In genomic region chr7:115506385-115506784, GRCm38 (mm10) we compare ENCODE assay signal across 17 mouse cellular contexts.
"Had no signal": no experiment of that assay in that cellular context is flagged by ENCODE, and none has a peak within 500 bp of the region (broad histone marks: within the 10 kb centered on the region; RNA-seq: fewer than 3 reads in every experiment).

No protein-coding gene starts in this region.

- DNase-seq: kidney, adult 18-20 months; kidney, adult 9 months; kidney, postnatal 25 days; layer of hippocampus, adult 9-11 months; liver, embryonic 13.5 days; lung, adult 2 months; lung, postnatal 14 days; lung, postnatal 4 days; retina, postnatal 1 day; right cerebral cortex, postnatal 25 days; thymus, adult 18-20 months; thymus, postnatal 36 days had no signal

- H3K36me3 ChIP-seq: midbrain, embryonic 12.5 days; midbrain, embryonic 15.5 days; neural tube, embryonic 13.5 days had no signal

- H3K9ac ChIP-seq: liver, embryonic 13.5 days; midbrain, embryonic 12.5 days; midbrain, embryonic 15.5 days; neural tube, embryonic 13.5 days had no signal

- H3K27me3 ChIP-seq: liver, embryonic 13.5 days; midbrain, embryonic 15.5 days had no signal

- H3K4me3 ChIP-seq: layer of hippocampus, adult 2 months; liver, embryonic 13.5 days; midbrain, embryonic 12.5 days; midbrain, embryonic 15.5 days; myocyte; neural tube, embryonic 13.5 days had no signal

- H3K27ac ChIP-seq: layer of hippocampus, adult 2 months; liver, embryonic 13.5 days; midbrain, embryonic 12.5 days; midbrain, embryonic 15.5 days; neural tube, embryonic 13.5 days had no signal

- H3K4me2 ChIP-seq: liver, embryonic 13.5 days; midbrain, embryonic 12.5 days; midbrain, embryonic 15.5 days; neural tube, embryonic 13.5 days had no signal

- ATAC-seq: midbrain, embryonic 15.5 days had no signal

- H3K4me1 ChIP-seq: liver, embryonic 13.5 days had no signal

- H3K9me3 ChIP-seq: liver, embryonic 13.5 days; midbrain, embryonic 12.5 days; midbrain, embryonic 15.5 days; neural tube, embryonic 13.5 days had no signal
